In the genomic region with DNA sequence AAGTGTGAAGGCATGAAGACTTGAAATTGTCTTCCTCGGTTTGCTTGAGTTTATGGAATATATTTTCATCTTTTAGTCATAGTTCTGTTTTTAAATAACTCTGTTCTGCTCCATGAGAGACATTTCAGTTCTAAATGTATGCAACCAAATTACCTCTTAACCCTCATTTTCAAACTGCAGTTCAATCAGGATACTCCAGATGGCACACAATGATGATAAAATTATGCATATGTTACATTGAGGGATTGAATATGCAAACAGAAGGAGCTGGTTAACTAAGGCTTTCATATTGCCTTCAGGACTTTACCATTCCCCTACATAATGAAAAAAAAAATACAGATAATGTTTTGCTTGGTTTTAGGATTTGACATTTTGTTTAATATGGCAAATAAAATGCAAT, we compare ENCODE assay signal across 23 mouse cellular contexts.
DNase-seq lines count a peak whose midpoint lies in the region; ATAC-seq and TF ChIP-seq lines count a peak whose summit lies in the region.
"Had no signal": no experiment of that assay in that cellular context is flagged by ENCODE, and none has a peak within 500 bp of the region (broad histone marks: within the 10 kb centered on the region; RNA-seq: fewer than 3 reads in every experiment).

No protein-coding gene starts in this region.

- no peak for TF ChIP-seq POLR2A in MEL (IDR thresholded peaks at IDR 0.05; ENCODE audit: control insufficient read depth in 1 of 2, insufficient read depth in 1 of 2, low read depth in 1 of 2, low read length in 2 of 2, poor library complexity in 1 of 2)

- peak; percentile 66 for ATAC-seq in frontal cortex, adult (ENCODE audit: low TSS enrichment)
- ATAC-seq: forebrain, embryonic 15.5 days; inflammation-experienced regulatory T-cells, adult 6 months had no signal

- no peak overlapping the region for H3K27ac ChIP-seq in MEL (ENCODE audit: control insufficient read depth, low read depth, low read length)
- H3K27ac ChIP-seq: forebrain, embryonic 15.5 days; heart, embryonic 15.5 days; limb, embryonic 13.5 days; liver, embryonic 14.5 days; midbrain, embryonic 12.5 days had no signal

- no peak overlapping the region for H3K4me3 ChIP-seq in MEL (ENCODE audit: control insufficient read depth in 1 of 2, insufficient read depth in 1 of 2, low read depth in 2 of 2, low read length in 2 of 2)
- H3K4me3 ChIP-seq: forebrain, embryonic 15.5 days; heart, embryonic 15.5 days; limb, embryonic 13.5 days; midbrain, embryonic 12.5 days; myocyte had no signal

- TF ChIP-seq EP300 in MEL (IDR thresholded peaks at IDR 0.05; ENCODE audit: low read depth in 1 of 2, low read length in 2 of 2): no peak

- H3K79me2 ChIP-seq in MEL (ENCODE audit: control insufficient read depth, insufficient read depth, low read length, poor library complexity): no peaks in the 10 kb centered on the region

- H3K9ac ChIP-seq in MEL (ENCODE audit: control insufficient read depth, low read depth, low read length, poor library complexity, severe bottlenecking): no peak overlapping the region
- H3K9ac ChIP-seq: forebrain, embryonic 15.5 days; heart, embryonic 15.5 days; limb, embryonic 13.5 days; liver, embryonic 14.5 days; midbrain, embryonic 12.5 days had no signal

- no peaks in the 10 kb centered on the region for H3K4me1 ChIP-seq in MEL (ENCODE audit: control insufficient read depth in 1 of 2, insufficient read depth in 2 of 2, low read length in 2 of 2)
- H3K4me1 ChIP-seq: forebrain, embryonic 15.5 days; heart, embryonic 15.5 days; limb, embryonic 13.5 days; midbrain, embryonic 12.5 days had no signal

- no peak for DNase-seq in frontal cortex, postnatal 25 days (ENCODE audit: low spot score in 2 of 2)
- peak; percentile 33 for DNase-seq in left cerebral cortex, adult 11 months (ENCODE audit: low spot score)
- no peak for DNase-seq in left cerebral cortex, adult 18-20 months (ENCODE audit: low spot score in 2 of 2)
- peak; percentile 6 for DNase-seq in MEL (ENCODE audit: low read depth, low spot score)
- peak; percentile 42 for DNase-seq in brain, embryonic 18.5 days (ENCODE audit: low read depth, low spot score)
- DNase-seq in embryo, embryonic 10 days (ENCODE audit: low spot score): no peak
- no peak for DNase-seq in adrenal gland, postnatal 4 days (ENCODE audit: low spot score in 2 of 2)
- DNase-seq: adrenal gland, adult 2 months; cerebellum, adult 18-20 months; cerebellum, postnatal 25 days; heart, adult 11 months; kidney, adult 8-10 months; kidney, postnatal 25 days; thymus, adult 18-20 months; thymus, postnatal 4 days had no signal

- TF ChIP-seq RAD21 in MEL (IDR thresholded peaks at IDR 0.05; ENCODE audit: low read depth, low read length): peak; percentile 40

- H3K9me3 ChIP-seq in MEL (replicated peaks; ENCODE audit: insufficient read depth, low read length): no peaks in the 10 kb centered on the region
- H3K9me3 ChIP-seq: forebrain, embryonic 15.5 days; heart, embryonic 15.5 days; limb, embryonic 13.5 days; midbrain, embryonic 12.5 days had no signal

- H3K36me3 ChIP-seq in MEL (ENCODE audit: control insufficient read depth in 1 of 2, insufficient read depth in 2 of 2, low read length in 2 of 2): no peaks in the 10 kb centered on the region
- H3K36me3 ChIP-seq: forebrain, embryonic 15.5 days; heart, embryonic 15.5 days; limb, embryonic 13.5 days; midbrain, embryonic 12.5 days had no signal

- no peaks in the 10 kb centered on the region for H3K27me3 ChIP-seq in MEL (ENCODE audit: control insufficient read depth in 1 of 2, insufficient read depth in 2 of 2, low read length in 2 of 2)
- H3K27me3 ChIP-seq: forebrain, embryonic 15.5 days; heart, embryonic 15.5 days; limb, embryonic 13.5 days; midbrain, embryonic 12.5 days had no signal

- TF ChIP-seq CTCF in MEL (IDR thresholded peaks at IDR 0.05 in 2 of 3, conservative IDR thresholded peaks at IDR 0.05 in 1 of 3; ENCODE audit: control insufficient read depth in 1 of 3, insufficient read depth in 1 of 3, low read depth in 2 of 3, low read length in 3 of 3, poor library complexity in 1 of 3, severe bottlenecking in 1 of 3): peak in 1 of 3 experiments; percentile 41; a peak in 2 of 6 replicates

TF ChIP-seq in MEL, 35 proteins besides CTCF, POLR2A, EP300 and RAD21:
- TF ChIP-seq MYC (IDR thresholded peaks at IDR 0.05; ENCODE audit: low read depth, low read length): no peak
- TF ChIP-seq POLR2AphosphoS2 (IDR thresholded peaks at IDR 0.05; ENCODE audit: low read length): no peak
- no peak for TF ChIP-seq TCF12 (IDR thresholded peaks at IDR 0.05; ENCODE audit: low read depth, low read length)
- no peak for TF ChIP-seq MAFK (IDR thresholded peaks at IDR 0.05; ENCODE audit: borderline replicate concordance, low read depth, low read length)
- TF ChIP-seq NRF1 (IDR thresholded peaks at IDR 0.05; ENCODE audit: insufficient read depth, low read depth, low read length, poor library complexity, severe bottlenecking): no peak
- TF ChIP-seq RCOR1 (IDR thresholded peaks at IDR 0.05; ENCODE audit: low read depth, low read length): no peak
- TF ChIP-seq ZNF384 (IDR thresholded peaks at IDR 0.05; ENCODE audit: low read depth, low read length): no peak
- no peak for TF ChIP-seq TBP (IDR thresholded peaks at IDR 0.05; ENCODE audit: low read depth, low read length)
- TF ChIP-seq CHD1 (IDR thresholded peaks at IDR 0.05; ENCODE audit: low read depth, low read length): no peak
- no peak for TF ChIP-seq USF2 (IDR thresholded peaks at IDR 0.05; ENCODE audit: borderline replicate concordance in 1 of 2, insufficient read depth in 1 of 2, low read depth in 1 of 2, low read length in 2 of 2)
- TF ChIP-seq ZKSCAN1 (IDR thresholded peaks at IDR 0.05; ENCODE audit: low read depth, low read length): no peak
- TF ChIP-seq MAX (IDR thresholded peaks at IDR 0.05; ENCODE audit: low read length): no peak
- peak; percentile 21; the same call in 1 of the 2 replicates for TF ChIP-seq ZC3H11A (IDR thresholded peaks at IDR 0.05; ENCODE audit: low read depth, low read length)
- peak; percentile 51 for TF ChIP-seq SMC3 (IDR thresholded peaks at IDR 0.05; ENCODE audit: low read depth, low read length)
- no peak for TF ChIP-seq POLR2AphosphoS5 (IDR thresholded peaks at IDR 0.05; ENCODE audit: borderline replicate concordance, low read depth, low read length)

Comparison
In these comparisons a context has a peak if more than half of its experiments do, and no peak if none do; other contexts are left out.
1. DNase-seq: peak in left cerebral cortex, adult 11 months (single experiment), MEL (single experiment) and brain, embryonic 18.5 days (single experiment); none in frontal cortex, postnatal 25 days (0 of 2), left cerebral cortex, adult 18-20 months (0 of 2), embryo, embryonic 10 days (single experiment) and adrenal gland, postnatal 4 days (0 of 2).